Mouse (Mus musculus) Muller cell, postnatal 12 days (primary cell): ENCODE data around the gene Ric1.
A peak's percentile ranks its signal among the peaks of the same experiment; 100 is the strongest.
"Not testable (repeated sequence)": the region's sequence is repeated elsewhere in the genome, so short reads cannot be mapped to it uniquely, and the experiment has no call there.

Source experiments
- DNase-seq: peaks from one replicate; pipeline ENCODE4 v3.0.0-alpha.2; 2015; ENCODE audit errors: inconsistent ontology term

The Ric1 gene

DNA sequence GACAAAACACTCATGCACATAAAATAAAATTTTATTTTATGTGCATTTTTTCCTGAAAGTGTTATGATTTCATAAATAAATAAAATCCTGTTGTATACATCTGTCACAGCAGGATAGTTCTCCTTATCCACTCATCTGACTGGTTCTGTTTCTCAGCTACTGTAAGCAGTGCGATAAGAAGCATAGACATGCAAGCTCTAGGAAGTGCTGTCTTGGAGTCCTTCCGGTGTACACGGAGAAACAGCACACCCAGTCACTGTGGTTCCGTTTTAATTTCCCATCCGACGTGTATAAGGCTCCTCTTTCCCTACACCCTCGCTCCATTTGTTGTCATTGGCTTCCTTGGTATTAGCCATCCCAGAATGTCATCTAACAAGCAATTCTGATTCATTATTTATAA is 24.2 kb upstream of the Ric1 start:
- no peak for DNase-seq

GRCm38 (mm10) chr19:29498842-29499456 is 23.1 kb upstream of the Ric1 start:
- no peak for DNase-seq

DNA sequence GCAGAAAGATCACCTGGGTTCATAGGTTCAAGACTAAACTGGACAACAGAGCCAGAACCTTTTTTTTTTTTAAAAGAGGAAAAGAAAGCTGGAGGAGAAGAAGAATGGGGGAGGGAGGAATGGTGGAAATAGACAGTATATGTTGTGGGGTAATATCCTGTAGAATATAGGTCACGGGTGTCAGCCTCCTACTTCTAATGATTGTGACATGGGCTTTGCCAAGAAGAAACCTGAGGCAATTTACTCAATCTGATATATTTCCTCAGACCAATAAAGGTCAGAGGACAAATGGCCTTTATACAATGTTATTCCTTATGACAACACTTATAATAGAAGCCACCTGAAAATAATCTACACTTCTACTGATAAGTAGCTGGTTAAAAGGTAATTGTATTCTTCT is 21.7 kb upstream of the Ric1 start:
- DNase-seq: no peak

DNA sequence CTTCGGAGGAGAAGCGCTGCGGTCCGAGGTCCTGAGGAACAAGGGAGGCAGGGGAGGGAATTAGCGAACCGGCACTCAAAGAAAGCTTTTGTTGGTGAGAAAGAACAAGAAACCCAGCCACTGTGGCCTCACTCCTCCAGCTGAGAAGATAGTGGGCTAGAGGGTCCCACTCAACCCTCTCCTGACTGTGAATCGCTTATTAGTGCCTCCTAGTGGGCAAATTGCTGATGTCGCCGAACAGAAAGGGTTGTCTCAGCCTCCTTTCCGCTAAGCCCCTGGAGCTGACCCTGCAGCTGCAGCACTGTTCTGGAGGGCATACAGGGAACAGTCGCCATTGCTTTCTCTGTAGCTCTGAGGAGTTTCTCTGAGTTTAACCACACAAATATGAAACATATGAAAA is 21.0 kb upstream of the Ric1 start:
- peak; percentile 44 for DNase-seq

DNA sequence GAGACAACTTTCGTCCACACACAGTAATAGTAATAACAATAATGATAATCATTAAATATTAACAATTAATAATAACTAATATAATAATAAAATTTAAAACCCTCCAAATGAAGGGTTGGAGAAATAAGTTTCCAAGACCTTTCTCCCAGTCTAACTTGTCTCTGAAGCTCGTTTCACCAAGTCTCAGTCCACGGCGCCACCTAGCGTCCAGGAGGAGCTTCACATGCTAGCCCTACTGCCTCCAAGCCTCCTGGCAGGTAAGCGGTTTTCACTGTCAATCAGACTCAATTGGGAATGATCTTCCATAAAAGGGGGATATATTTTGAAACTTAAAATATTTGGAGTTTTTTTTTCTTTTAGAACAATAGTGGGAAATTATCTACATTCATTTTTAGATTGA is 20.6 kb upstream of the Ric1 start:
- DNase-seq: peak; percentile 46

DNA sequence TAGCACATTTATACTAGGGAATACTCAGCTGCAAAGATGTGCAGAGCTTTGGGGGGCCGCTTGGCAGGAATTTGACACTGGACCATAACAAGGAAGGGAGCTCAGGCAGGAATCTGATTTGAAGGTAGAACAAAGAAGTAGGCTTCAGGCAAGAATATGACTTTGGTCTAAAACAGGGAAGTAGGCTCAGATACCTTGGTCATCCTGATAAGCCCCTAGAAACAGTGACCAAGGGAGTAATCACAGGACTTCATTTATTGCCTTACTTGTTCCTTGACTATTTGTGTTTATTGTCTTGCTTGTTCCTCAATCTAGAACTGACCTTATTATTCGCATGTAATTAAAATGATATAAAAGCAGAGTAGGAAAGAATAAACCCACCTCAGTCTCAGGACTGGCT is 18.0 kb upstream of the Ric1 start:
- DNase-seq: no peak

- no peak for DNase-seq
These were observed 16.5 kb upstream of the Ric1 start for GRCm38 (mm10) chr19:29505617-29506016.

DNA sequence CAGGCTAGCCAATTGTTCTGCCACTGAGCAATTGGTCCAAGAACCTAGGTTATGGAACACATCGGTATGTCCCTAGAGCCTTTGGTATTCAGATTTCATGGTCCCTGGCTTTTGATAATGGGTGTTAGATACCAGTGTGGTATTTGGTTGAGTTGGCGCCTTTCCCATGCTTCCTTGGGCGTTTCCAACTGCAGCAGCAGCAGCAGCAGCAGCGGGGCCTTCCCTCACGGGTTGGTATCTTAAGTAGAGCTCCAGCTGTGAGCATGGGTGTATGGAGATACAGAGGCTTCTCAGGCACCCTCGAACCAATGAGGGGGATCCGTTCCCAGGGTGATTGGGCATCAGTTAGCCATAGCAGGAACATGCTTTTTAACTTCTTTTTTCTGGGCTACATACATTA is 13.9 kb upstream of the Ric1 start:
- peak; percentile 92 for DNase-seq

DNA sequence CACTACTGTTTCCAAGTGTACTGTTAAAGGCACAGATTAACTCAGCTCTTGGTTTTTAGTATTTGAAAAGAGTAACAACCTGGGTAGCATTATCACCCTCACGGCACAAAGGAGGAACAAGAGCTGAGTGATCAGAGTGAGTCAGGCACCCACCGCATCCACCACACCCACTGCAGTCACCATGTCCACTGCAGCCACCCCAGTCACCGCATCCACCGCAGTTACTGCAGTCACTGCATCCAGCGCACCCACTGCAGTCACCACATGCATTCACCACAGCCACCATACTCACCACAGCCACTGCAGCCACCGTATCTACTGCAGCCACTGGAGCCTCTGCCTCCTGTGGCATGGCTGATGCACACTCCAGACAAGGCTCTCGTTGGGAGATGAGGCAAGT is 12.2 kb upstream of the Ric1 start:
- DNase-seq: no peak

- no peak for DNase-seq
These were observed 10.3 kb upstream of the Ric1 start for GRCm38 (mm10) chr19:29511826-29512225.

- DNase-seq: no peak
These were observed 8.8 kb upstream of the Ric1 start for GRCm38 (mm10) chr19:29513111-29513766.

- DNase-seq: no peak
These were observed 8.0 kb upstream of the Ric1 start for GRCm38 (mm10) chr19:29514130-29514529.

DNA sequence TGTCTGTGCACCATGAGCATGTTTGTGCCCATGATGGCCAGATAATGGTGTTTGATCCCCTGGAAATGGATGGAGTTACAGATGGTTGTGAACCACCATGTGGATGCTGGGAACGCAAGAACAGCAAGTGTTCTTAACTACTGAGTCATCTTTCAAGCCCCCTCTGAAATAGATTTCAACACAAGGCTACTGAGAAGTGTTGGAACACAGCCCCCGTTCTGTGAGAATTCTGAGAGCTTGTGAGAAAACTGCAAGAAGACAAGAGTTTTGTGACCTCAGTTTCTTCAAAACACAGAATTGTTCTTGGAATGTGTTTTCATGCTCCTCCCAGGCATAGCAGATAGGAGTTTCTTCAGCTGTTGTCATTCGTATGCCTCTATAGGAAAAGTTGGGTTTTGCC is 6.7 kb upstream of the Ric1 start:
- DNase-seq: no peak

- no peak for DNase-seq
These were observed 6.1 kb upstream of the Ric1 start for GRCm38 (mm10) chr19:29515991-29516390.

GRCm38 (mm10) chr19:29518409-29518808 is 3.7 kb upstream of the Ric1 start:
- DNase-seq: peak; percentile 48

DNA sequence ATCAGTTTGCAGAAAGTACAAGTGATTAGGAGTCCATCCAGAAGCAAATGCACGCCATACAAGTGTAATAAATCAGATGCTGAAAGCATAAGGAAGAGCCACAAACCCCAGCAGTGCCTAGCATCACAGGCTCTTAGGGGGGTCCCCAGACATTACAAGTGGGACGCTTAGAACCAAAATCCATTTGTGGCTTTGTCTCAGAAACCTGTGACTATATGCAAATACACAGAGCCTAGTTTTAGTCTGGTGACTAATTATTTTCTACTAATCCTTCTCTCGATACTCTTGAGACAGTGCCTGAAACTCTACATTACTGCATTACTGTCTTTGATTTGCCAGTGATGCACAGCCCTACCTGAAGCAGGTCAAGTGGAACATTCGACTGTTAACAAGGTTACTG is 3.2 kb upstream of the Ric1 start:
- DNase-seq: no peak

DNA sequence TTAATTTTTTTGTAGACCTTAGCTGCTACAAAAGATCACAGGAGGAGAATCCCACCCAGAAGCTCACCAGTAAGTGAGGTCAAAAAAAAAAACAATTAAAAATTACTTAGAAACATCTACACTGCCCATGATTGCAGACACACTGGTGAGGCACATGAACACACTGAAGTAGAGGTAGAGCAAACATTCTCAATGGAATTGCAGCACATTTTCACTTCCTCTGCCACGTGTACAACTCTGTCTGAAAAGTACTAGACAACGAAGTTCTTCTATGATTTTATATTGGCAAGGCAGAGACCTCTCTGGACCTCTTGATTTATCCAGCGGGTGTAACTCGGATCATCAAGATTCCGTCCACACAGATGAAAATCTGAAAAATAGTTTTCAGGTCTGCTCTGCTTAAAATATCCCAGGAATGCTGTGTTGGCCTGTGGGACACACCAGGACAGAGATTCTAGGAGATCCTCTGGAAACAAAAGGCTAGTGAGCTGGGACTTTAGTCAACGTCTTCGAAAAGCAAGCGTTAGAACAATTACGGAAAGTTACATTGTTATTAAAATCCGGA is 1.0 kb upstream of the Ric1 start:
- peak; percentile 71 for DNase-seq

- DNase-seq: peak; percentile 53
These were observed 555 bp downstream of the Ric1 start for GRCm38 (mm10) chr19:29522445-29523229.

GRCm38 (mm10) chr19:29523230-29523582 is 1.1 kb downstream of the Ric1 start:
- no peak for DNase-seq

GRCm38 (mm10) chr19:29523701-29524100 is 1.6 kb downstream of the Ric1 start:
- DNase-seq: peak; percentile 65

DNA sequence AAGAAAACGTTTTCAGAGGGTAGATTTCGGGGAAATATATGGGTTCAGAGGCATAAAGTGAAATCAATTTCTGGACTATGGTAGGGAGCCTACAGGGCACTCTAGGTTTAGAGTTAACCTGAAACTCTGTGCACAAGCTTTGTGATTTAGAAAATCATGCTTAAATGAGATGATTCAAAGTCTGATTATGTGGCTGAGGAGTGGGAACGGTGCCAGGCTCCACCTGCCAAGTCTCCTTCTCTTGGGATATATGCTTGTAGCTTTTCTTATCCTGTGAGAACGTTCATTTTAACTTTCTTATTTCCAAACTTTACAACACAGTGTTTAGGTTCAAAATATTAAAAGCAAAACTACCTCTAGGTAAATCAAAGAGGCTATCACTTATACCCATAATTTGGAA is 2.5 kb downstream of the Ric1 start:
- no peak for DNase-seq

- not testable (repeated sequence) for DNase-seq
These were observed 3.5 kb downstream of the Ric1 start for GRCm38 (mm10) chr19:29525588-29525987.

- no peak for DNase-seq
These were observed 4.8 kb downstream of the Ric1 start for GRCm38 (mm10) chr19:29526837-29527236.
